Mouse (Mus musculus): ENCODE results near the gene Gnb3.
"Not testable (repeated sequence)": the region's sequence is repeated elsewhere in the genome, so short reads cannot be mapped to it uniquely, and the experiment has no call there.

The Gnb3 gene

DNA sequence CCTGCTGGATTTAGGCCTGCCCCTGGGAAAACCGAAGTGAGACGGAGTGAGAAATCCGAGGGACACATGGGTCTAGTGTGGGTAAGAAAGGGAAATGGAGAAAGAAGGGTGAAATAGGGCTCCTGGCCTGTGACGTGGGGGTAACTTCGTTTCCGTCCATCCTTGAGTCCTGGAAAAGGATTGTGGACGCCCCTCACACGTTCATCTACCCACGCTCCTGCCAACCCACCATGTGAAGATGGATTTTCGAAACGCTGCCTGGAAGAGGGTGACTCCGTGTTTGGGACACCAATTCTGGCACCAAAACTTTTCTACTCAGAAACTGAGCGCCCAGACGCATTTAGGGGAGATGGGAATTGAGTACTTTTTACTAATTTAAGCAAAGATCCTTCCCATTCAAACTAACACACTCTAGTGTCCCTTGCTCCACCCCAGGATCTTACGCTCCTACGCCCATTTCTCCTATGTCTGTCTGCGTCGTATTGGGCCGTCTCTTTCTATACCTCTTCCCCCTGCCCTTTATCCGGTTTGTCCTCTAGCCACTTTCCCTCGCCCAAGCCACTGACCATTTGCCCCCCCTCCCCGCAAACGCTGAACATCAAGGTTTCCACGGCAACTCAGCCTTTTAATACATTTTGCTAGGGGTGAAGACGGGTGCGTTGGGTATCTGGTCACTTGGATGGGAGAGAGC is 17.9 kb upstream of the Gnb3 start:
- DNase-seq (ENCODE audit: low spot score) = no peak

DNA sequence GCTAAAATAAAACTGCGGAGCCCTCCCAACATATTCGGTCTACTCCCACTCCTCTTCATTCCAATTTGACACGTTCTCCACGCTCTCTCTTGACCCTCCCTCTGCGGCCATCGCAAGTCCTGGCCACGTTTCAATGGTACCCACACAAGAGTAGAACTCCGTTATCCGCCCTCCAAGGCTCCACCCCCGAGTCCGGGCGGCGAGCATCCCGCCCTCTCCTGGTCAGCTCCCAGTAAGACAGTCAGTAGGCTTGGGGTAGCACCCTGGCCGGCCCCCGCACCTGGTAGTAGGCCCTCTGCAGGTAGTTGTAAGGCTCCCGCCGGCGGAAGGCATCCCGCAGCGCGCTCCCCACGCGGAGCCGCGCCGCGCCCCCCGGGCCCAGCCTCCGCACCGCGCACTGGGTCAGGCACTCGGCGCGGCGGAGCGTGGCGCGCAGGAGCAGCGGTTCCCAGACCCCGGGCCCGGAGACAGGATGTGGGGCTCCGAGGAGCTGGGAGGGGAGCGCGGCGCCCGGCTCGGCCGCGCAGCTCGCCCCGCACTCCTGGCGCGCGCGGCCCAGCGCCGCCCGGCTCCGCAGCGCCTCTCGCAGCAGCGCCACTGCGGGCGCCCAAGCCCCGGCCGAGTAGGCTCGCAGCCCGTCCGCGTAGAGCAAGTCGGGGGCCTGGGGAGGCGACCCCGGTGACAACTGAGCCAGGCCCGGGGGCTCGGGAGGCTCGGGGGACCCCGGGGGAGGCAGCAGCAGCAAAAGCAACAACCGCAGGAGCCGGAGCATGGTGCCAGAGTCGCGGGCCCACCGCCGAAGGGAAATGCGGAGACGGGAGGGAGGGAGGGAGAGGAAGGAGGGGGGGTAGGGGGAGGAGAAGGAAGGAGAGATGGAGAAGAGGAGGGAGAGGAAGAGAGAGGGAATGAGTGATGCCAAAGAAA is 17.1 kb upstream of the Gnb3 start, which contains the start of gene P3h3:
Gene P3h3 (minus strand): TSS at position 837 of the 924 bp plus-strand sequence.
- peak; percentile 40 for DNase-seq (ENCODE audit: low spot score)

- no peak for DNase-seq (ENCODE audit: low spot score)
Measured at GRCm38 (mm10) chr6:124856321-124856720, 16.2 kb upstream of the Gnb3 start.

DNA sequence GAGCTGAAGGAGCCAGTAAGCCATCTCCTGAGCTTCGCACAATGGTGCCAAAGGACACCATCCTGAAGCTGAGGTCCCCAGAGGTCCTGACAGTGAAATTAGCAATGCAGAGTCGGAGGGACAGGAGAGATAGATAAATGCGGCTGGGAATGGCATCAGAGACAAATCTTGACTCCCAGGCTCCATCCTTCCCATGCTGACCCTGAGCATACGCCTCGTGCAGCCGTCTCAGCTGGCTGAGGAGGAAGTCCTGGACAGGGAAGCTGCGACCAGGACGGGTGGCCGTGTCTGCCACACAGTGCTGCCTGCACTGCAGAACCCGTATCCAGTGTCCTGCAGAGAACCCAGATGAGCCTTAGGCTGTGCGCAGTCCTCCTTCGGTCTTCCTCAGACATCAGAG is 14.6 kb upstream of the Gnb3 start:
- no peak for DNase-seq (ENCODE audit: low spot score)

GRCm38 (mm10) chr6:124850535-124850934 is 10.5 kb upstream of the Gnb3 start:
- DNase-seq (ENCODE audit: low spot score) = no peak

DNA sequence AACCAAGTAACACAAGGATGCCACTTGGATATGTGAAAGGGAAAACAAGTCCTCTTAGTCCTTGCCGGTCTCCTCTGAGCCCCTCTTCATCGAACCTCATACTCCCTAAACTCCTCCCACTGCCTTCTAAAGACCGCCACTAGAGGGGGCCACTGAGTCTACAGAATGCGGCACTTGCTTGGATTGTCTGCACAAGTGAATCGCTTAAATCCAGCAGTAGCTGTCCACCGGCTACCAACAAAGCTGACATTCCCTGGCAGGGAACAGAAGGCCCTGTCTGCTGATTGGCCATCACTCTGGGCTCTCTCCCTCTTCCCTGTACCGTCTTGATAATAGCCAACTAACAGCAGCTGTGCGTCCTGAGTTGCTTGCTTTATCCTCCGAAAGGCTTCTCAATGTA is 7.2 kb upstream of the Gnb3 start:
- peak; percentile 73 for DNase-seq (ENCODE audit: low spot score)

DNA sequence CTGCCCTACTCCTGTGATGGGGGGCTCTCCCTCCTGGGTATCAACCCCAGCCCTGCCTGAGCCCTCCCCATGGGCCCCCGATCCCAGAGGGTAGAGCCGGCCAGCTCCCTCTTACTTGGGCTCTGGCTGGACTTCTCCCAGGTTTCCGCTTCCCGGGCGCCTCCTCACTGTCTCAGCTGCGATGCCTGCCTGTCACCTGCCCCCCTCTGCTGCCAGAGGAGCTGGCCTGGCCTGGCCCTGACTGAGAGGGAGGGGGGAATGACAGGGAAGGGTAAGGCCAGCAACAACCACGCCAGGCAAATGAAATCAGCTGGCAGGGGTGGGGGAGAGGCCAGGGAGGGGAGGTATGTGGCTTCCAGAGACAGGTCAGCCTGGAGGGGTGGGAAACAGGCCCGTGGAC is 270 bp downstream of the Gnb3 start:
- DNase-seq (ENCODE audit: low spot score) = no peak

GRCm38 (mm10) chr6:124836411-124836810 is 3.7 kb downstream of the Gnb3 start:
- DNase-seq (ENCODE audit: low spot score) = no peak

GRCm38 (mm10) chr6:124835531-124835930 is 4.5 kb downstream of the Gnb3 start:
- no peak for DNase-seq (ENCODE audit: low spot score)

DNA sequence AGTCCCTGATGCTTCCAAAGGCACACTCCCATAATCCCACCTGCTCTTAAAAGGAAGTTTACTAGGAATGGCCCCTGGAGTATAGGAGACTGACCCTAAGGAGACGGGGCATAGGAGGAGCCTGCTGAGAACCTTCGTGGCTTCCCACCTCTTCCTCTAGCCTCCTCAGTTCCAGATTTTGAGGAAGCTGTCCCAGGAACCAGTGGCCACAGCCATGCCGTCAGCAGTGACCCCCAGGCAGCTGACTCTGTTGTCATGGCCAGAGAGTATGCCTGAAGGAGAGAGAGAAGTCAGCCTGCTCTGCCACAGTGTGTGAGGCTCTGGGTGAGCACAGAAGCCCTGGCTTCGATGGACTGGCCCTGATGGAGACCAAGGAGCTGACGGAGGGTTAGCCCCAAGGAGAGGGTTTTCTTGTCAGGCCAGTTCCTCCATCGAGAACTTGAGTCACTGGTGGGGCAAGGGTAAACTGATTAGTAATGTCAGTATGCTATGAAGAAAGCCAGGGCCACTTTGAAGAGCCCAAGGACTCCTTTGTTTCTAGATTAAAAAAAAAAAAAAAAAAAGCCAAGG is 5.5 kb downstream of the Gnb3 start:
- no peak for DNase-seq (ENCODE audit: low spot score)

GRCm38 (mm10) chr6:124831649-124832048 is 8.4 kb downstream of the Gnb3 start:
- DNase-seq (ENCODE audit: low spot score) = no peak

DNA sequence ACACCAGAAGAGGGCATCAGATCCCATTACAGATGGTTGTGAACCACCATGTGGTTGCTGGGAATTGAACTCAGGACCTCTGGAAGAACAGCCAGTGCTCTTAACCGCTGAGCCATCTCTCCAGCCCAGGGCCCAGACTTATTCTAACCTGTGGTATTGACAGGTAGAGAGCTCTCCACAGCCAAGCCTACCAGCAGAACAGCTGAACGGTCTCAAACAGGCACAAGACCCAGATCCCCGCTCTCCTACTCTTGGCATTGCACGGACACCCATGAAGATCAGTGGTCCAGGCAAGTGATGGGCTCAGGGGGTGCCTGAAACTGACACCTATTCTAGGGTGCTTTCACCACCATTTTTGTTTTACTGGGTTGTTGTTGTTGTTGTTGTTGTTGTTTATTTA is 8.9 kb downstream of the Gnb3 start:
- DNase-seq (ENCODE audit: low spot score) = not testable (repeated sequence)

DNA sequence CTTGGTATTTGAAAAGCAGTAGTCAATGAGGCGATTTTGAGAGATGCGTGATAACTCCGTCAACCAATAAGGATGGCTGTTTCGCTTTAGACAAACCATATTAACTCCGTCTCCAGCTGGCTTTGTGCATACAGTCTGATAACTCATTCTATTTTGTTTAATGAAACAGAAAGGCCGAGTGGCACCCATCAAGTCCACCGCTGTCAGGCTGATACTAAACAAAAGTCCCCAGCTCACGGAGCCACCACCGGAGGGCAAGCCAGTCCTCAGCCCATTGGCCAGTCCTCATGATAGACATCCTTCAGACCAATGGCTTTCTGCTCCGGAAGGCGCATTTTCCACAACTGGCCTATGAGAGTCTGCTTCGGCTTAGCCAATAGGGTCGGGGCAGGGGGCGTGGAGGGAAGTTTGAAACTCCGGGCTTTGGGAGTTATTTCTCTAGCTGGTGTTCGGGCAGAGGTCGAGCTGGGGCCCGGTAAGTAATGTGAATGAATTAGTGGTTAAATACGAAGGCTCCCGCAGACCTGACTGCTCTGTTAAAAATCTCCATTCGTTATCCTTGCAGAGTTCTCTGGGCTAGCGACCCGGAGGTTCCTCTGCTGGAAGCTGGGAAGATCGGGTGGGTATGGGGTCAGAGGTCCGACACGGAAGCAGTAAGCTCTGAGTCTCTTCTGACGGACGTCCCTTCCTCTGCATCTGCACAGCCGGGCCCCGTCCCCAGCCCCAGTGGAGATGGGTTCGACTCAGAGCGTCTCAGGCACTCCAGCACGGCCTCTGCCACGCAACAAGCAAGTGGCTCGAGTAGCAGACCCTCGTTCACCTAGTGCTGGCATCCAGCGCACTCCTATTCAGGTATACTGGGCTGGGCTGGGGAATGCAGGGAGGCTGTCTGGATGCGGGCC is 10.0 kb downstream of the Gnb3 start:
- DNase-seq (ENCODE audit: low spot score) = peak; percentile 68

GRCm38 (mm10) chr6:124828868-124829798 is 10.9 kb downstream of the Gnb3 start, which contains the start of the genes Usp5 and Cdca3:
Gene Usp5 (minus strand): TSS chr6:124829484.
Gene Cdca3 (plus strand): TSS chr6:124829547.
- peak; percentile 94 for DNase-seq (ENCODE audit: low spot score)

- DNase-seq (ENCODE audit: low spot score) = no peak
Measured at GRCm38 (mm10) chr6:124828101-124828592, 11.9 kb downstream of the Gnb3 start.

DNA sequence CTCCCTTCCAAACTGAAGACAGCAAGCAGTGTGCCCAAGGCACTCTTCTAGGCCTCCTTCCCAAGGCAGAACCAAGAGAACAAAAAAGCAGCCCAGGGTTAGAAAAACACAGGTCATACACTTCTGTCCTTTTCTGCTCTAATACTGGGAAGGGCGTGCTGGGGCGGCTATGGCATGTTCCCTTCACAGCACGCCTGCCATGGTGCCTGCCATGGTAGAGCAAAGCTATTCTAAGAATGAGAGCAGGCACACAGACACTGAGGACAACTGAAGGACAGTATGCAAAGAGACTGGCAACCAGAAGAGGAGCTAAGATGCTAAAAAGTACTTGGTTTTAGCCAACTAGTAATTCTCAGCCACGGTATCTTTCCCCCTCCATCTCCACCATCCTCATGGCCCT is 18.0 kb downstream of the Gnb3 start:
- DNase-seq (ENCODE audit: low spot score) = no peak

DNA sequence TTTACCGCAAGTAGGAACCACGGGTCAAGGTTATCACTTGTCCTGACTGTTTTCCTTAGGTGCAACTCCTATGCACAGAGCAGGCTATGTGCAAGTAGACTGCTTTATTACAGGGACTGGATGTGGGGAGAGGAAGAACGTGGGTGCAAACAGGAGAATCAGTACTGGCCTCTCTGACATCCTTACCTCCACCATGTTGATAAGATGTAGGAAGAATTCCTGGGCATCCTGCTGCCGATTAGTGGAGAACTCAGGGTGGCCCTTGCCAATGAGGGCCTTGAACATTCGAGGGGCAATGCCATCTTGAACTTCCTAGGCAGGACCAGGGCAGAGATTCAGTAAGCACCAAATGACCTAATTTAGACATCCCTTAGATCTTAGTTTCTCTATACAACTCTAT is 19.2 kb downstream of the Gnb3 start:
- DNase-seq (ENCODE audit: low spot score) = no peak

DNA sequence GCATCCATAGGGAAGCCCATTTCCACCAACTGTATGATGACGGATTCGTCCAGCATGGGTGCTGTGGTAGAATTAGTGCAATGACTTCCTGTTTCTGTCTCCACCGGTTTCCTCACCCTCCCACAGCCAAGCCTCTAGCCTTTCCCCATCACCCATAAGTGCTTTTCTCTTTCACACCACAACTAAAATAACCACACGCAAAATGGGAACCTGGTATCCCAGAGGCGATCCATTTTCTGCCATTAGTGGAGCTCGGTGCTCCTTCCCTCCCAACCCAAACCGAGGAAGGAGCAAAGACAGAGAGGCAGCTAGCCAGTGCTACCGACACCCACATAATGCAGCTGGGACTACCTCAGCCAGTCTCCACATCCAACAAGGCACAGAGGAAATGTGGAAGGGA is 22.1 kb downstream of the Gnb3 start:
- no peak for DNase-seq (ENCODE audit: low spot score)

GRCm38 (mm10) chr6:124817563-124817962 is 22.5 kb downstream of the Gnb3 start:
- no peak for DNase-seq (ENCODE audit: low spot score)

- no peak for DNase-seq (ENCODE audit: low spot score)
Measured at GRCm38 (mm10) chr6:124817125-124817524, 22.9 kb downstream of the Gnb3 start.

Measured in urinary bladder, postnatal 10 days (tissue).